Mouse (Mus musculus): ENCODE results near the gene Syk. TPM values are rescaled to one million over a fixed set of nuclear protein-coding genes. Genes with fewer than 3 reads are reported as not detected.

The Syk gene
- polyA plus RNA-seq (2011; ENCODE audit: insufficient read depth, insufficient read length, low read depth, missing spikeins), result 11.3 and 11.4 TPM in 2 replicates

DNA sequence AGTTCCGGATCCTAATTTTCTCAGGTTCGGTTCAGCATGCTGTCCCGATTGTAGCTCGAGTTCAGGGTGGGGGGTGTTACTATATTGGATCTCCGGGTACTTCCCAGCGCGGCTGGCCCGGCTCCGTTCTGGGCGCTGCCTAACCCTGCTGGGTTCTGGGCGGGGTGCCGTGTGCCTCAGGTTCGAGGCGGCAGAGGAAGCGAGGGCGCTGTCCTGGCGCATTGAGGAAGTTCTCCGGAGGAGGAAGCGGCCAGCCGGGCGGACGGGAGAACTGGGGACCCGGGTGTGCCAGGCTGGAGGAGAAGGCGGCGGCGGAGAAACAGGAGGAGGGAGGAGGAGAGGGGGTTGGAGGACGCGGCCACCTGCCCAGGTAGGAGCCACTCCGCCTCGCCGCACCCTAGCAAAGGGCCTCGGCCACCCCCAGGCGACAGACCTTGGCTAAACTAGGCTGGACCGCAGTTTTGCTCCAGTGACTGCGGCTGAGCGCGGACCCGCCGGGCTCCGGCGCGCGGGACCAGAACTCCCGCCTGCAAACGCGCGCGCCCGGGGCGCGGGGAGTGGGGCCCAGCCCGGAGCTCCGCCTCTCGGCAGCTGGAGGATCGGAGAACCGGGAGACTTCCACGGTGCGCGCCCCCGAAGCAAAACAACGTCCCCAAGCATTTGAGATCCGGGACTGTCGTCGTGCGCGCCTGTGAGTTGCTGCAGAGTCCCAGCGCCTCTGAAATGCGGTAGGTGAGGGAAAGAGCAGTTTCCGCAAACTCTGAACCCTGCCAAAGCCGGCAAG is at the start of gene Syk:
Gene Syk, plus strand, starts transcription at position 296 of the 784 bp plus-strand sequence.
- Histone ChIP-seq H3K9me3 (replicated peaks; ENCODE audit: control insufficient read depth, insufficient read depth, low read length, poor library complexity, severe bottlenecking) (no peaks in the 10 kb centered on the region), H3K9ac (ENCODE audit: low read depth, poor library complexity, severe bottlenecking) (peak within 1 kb of the TSS; percentile 70), H3K36me3 (ENCODE audit: control insufficient read depth, insufficient read depth, low read length, poor library complexity, severe bottlenecking) (no peaks in the 10 kb centered on the region), H3K4me3 (ENCODE audit: low read depth, low read length) (peak within 1 kb of the TSS; percentile 81), H3K27me3 (ENCODE audit: control insufficient read depth, insufficient read depth, low read length, poor library complexity, severe bottlenecking) (no peaks in the 10 kb centered on the region), H3K27ac (ENCODE audit: insufficient read depth, low read length) (peak within 1 kb of the TSS; percentile 20), H3K4me1 (ENCODE audit: control insufficient read depth, insufficient read depth, low read length) (no peaks in the 10 kb centered on the region)
- peak; percentile 20 for TF ChIP-seq POLR2A (IDR thresholded peaks at IDR 0.05; ENCODE audit: insufficient read depth, low read length)
- no peak for TF ChIP-seq EP300 (IDR thresholded peaks at IDR 0.05; ENCODE audit: insufficient read depth, low read depth, low read length)
- TF ChIP-seq CTCF (IDR thresholded peaks at IDR 0.05; ENCODE audit: low read depth, low read length), result no peak

DNA sequence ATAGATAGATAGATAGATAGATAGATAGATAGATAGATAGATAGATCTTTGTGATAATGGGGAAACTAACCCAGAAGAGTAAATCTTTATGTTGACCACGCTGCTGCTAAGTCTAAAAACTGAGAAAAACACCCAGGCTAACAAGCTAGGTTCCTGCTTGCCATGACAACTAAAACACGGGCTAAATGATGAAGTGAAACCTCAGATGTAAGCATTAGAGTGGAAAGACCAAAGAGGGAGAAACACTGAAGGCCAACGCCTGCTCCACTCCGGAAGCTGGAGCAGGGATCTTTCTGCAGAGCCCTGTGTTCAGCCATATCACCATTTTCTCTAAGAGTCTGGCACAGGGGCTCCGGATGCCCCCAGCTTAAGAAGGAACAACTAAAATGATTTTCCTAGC is 49.3 kb upstream of the Syk start:
- H3K9me3 ChIP-seq (replicated peaks; ENCODE audit: control insufficient read depth, insufficient read depth, low read length, poor library complexity, severe bottlenecking), result no peaks in the 10 kb centered on the region
- no peak overlapping the region for H3K4me3 ChIP-seq (ENCODE audit: low read depth, low read length)
- no peak overlapping the region for H3K9ac ChIP-seq (ENCODE audit: low read depth, poor library complexity, severe bottlenecking)
- H3K27me3 ChIP-seq (ENCODE audit: control insufficient read depth, insufficient read depth, low read length, poor library complexity, severe bottlenecking), result no peaks in the 10 kb centered on the region
- no peaks in the 10 kb centered on the region for H3K4me1 ChIP-seq (ENCODE audit: control insufficient read depth, insufficient read depth, low read length)
- H3K27ac ChIP-seq (ENCODE audit: insufficient read depth, low read length), result no peak overlapping the region
- TF ChIP-seq CTCF (IDR thresholded peaks at IDR 0.05; ENCODE audit: low read depth, low read length) (no peak), EP300 (IDR thresholded peaks at IDR 0.05; ENCODE audit: insufficient read depth, low read depth, low read length) (no peak), POLR2A (IDR thresholded peaks at IDR 0.05; ENCODE audit: insufficient read depth, low read length) (no peak)
- no peaks in the 10 kb centered on the region for H3K36me3 ChIP-seq (ENCODE audit: control insufficient read depth, insufficient read depth, low read length, poor library complexity, severe bottlenecking)

DNA sequence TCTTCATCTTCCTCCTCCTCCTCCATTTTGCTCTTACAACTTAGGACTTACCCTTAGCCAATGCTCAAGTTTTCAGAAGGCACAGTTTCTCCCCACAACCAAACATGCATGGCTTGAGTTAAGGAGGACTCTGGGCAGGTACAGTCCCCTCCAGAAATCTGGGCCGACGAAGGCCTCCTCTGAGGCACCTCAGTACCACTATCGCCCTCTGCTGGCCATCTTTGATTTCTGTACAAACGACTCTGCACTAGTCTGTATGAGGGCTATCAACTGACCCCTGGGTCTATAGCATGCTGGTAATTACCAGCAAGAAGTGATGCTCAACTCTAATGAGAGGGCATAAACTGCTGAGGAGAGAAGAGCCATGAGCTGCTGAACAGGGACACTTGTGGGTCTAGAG is 47.4 kb upstream of the Syk start:
- TF ChIP-seq EP300 (IDR thresholded peaks at IDR 0.05; ENCODE audit: insufficient read depth, low read depth, low read length), result no peak
- TF ChIP-seq CTCF (IDR thresholded peaks at IDR 0.05; ENCODE audit: low read depth, low read length), result peak; percentile 66
- TF ChIP-seq POLR2A (IDR thresholded peaks at IDR 0.05; ENCODE audit: insufficient read depth, low read length), result no peak

DNA sequence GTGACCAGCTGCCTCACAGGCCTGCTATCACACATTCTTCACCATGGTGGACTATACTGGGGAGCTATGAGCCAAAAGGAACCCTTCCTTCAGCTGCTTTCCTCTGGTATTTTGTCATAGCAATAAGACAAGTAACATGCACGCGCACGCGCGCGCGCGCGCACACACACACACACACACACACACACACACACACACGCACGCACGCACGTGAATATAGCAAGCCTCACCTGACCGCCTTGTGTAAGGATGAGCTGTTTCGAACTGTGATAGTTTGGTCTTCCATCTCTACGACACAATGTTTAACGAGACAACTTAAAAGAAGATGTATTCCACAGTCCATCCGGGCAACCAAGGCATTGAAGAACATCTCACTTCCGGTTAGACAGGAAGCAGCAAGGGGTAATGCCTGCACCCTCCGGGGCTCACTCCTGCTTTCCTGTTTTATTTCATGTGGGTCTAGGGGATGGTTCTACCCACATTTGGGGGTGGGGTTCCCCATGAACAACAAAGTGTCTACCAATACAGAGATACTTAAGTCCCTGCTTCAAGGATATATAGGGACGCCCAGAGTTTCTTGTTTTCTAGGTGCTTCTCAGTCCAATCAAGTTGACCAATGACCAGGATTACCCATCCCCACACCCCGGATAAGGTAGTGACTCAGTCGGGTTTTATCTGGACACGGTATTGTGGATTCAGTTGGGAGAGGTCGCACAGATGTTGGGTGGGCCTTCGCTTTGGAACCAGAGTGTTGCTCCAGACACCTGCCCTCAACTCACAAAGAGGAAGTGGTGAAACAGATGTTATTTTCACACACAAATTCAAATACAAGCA is 45.0 kb upstream of the Syk start:
- Histone ChIP-seq H3K9ac (ENCODE audit: low read depth, poor library complexity, severe bottlenecking) (no peak overlapping the region), H3K36me3 (ENCODE audit: control insufficient read depth, insufficient read depth, low read length, poor library complexity, severe bottlenecking) (no peaks in the 10 kb centered on the region), H3K4me1 (ENCODE audit: control insufficient read depth, insufficient read depth, low read length) (no peaks in the 10 kb centered on the region), H3K27ac (ENCODE audit: insufficient read depth, low read length) (no peak overlapping the region), H3K27me3 (ENCODE audit: control insufficient read depth, insufficient read depth, low read length, poor library complexity, severe bottlenecking) (no peaks in the 10 kb centered on the region), H3K9me3 (replicated peaks; ENCODE audit: control insufficient read depth, insufficient read depth, low read length, poor library complexity, severe bottlenecking) (no peaks in the 10 kb centered on the region), H3K4me3 (ENCODE audit: low read depth, low read length) (no peak overlapping the region)
- TF ChIP-seq POLR2A (IDR thresholded peaks at IDR 0.05; ENCODE audit: insufficient read depth, low read length) (no peak), CTCF (IDR thresholded peaks at IDR 0.05; ENCODE audit: low read depth, low read length) (no peak), EP300 (IDR thresholded peaks at IDR 0.05; ENCODE audit: insufficient read depth, low read depth, low read length) (no peak)

More for the DNA sequence above, 47.4 kb upstream of the Syk start:
- Histone ChIP-seq H3K27me3 (ENCODE audit: control insufficient read depth, insufficient read depth, low read length, poor library complexity, severe bottlenecking) (no peaks in the 10 kb centered on the region), H3K4me3 (ENCODE audit: low read depth, low read length) (no peak overlapping the region), H3K27ac (ENCODE audit: insufficient read depth, low read length) (no peak overlapping the region), H3K36me3 (ENCODE audit: control insufficient read depth, insufficient read depth, low read length, poor library complexity, severe bottlenecking) (no peaks in the 10 kb centered on the region), H3K9ac (ENCODE audit: low read depth, poor library complexity, severe bottlenecking) (no peak overlapping the region), H3K9me3 (replicated peaks; ENCODE audit: control insufficient read depth, insufficient read depth, low read length, poor library complexity, severe bottlenecking) (no peaks in the 10 kb centered on the region), H3K4me1 (ENCODE audit: control insufficient read depth, insufficient read depth, low read length) (no peaks in the 10 kb centered on the region)

DNA sequence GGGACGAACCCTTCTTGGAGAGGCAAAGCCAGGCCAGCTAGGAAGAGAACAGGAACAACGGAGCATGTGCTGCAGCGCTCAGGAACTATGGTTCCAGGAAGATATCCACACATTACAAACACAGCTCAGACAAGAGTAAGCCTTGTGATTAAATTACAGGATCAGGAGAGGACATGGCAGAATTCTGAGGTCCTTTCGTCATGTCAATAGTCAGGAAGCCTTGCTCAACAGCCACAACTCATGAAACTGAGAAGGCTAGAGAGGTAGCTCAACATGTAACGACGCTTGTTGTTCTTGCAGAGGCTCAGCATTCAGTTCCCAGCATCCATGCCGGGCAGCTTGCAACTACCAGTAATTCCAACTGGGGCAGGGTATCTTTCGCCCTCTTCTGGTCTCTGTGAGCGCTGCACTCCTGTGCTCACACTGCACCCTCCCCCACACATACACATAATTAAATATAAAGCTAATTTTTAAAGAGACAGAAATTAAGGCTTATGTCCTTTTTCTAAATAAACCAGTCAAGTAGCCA is 44.3 kb upstream of the Syk start:
- no peak overlapping the region for H3K4me3 ChIP-seq (ENCODE audit: low read depth, low read length)
- H3K4me1 ChIP-seq (ENCODE audit: control insufficient read depth, insufficient read depth, low read length), result no peaks in the 10 kb centered on the region
- no peaks in the 10 kb centered on the region for H3K36me3 ChIP-seq (ENCODE audit: control insufficient read depth, insufficient read depth, low read length, poor library complexity, severe bottlenecking)
- no peak for TF ChIP-seq POLR2A (IDR thresholded peaks at IDR 0.05; ENCODE audit: insufficient read depth, low read length)
- TF ChIP-seq CTCF (IDR thresholded peaks at IDR 0.05; ENCODE audit: low read depth, low read length), result peak; percentile 63
- TF ChIP-seq EP300 (IDR thresholded peaks at IDR 0.05; ENCODE audit: insufficient read depth, low read depth, low read length), result no peak
- H3K9ac ChIP-seq (ENCODE audit: low read depth, poor library complexity, severe bottlenecking), result no peak overlapping the region
- no peaks in the 10 kb centered on the region for H3K27me3 ChIP-seq (ENCODE audit: control insufficient read depth, insufficient read depth, low read length, poor library complexity, severe bottlenecking)
- H3K27ac ChIP-seq (ENCODE audit: insufficient read depth, low read length), result no peak overlapping the region
- H3K9me3 ChIP-seq (replicated peaks; ENCODE audit: control insufficient read depth, insufficient read depth, low read length, poor library complexity, severe bottlenecking), result no peaks in the 10 kb centered on the region

Data from ES-Bruce4 (cell line).